Comparison of ENCODE assay signal across 24 mouse cellular contexts in genomic region chr6:142795087-142795486, GRCm38 (mm10). TPM values are rescaled to one million over a fixed set of nuclear protein-coding genes. Genes with fewer than 3 reads are reported as not detected.
"Had no signal": no experiment of that assay in that cellular context is flagged by ENCODE, and none has a peak within 500 bp of the region (broad histone marks: within the 10 kb centered on the region; RNA-seq: fewer than 3 reads in every experiment).

No protein-coding gene starts in this region.

- H3K27me3 ChIP-seq: limb, embryonic 13.5 days; liver, embryonic 12.5 days; liver, embryonic 15.5 days; lung, embryonic 15.5 days; midbrain, embryonic 13.5 days; neural tube, embryonic 13.5 days had no signal

- H3K27ac ChIP-seq: layer of hippocampus, adult 2 months; limb, embryonic 10.5 days; limb, embryonic 13.5 days; liver, embryonic 12.5 days; liver, embryonic 15.5 days; midbrain, embryonic 10.5 days; midbrain, embryonic 13.5 days; neural tube, embryonic 13.5 days had no signal

- H3K9me3 ChIP-seq: limb, embryonic 10.5 days; limb, embryonic 13.5 days; liver, embryonic 12.5 days; liver, embryonic 15.5 days; lung, embryonic 15.5 days; megakaryocyte, embryonic 14.5 days; midbrain, embryonic 10.5 days; midbrain, embryonic 13.5 days; neural tube, embryonic 13.5 days had no signal

- DNase-seq: kidney, adult 9 months; kidney, postnatal 14 days; kidney, postnatal 4 days; layer of hippocampus, adult 9-11 months; liver; retina, postnatal 1 day; right cerebral cortex, postnatal 25 days; thymus, adult 2 months; thymus, postnatal 14 days; thymus, postnatal 4 days had no signal

- H3K4me2 ChIP-seq: limb, embryonic 13.5 days; liver, embryonic 12.5 days; liver, embryonic 15.5 days; lung, embryonic 15.5 days; midbrain, embryonic 13.5 days; neural tube, embryonic 13.5 days had no signal

- H3K4me3 ChIP-seq: layer of hippocampus, adult 2 months; limb, embryonic 10.5 days; limb, embryonic 13.5 days; liver, embryonic 12.5 days; liver, embryonic 15.5 days; lung, embryonic 15.5 days; megakaryocyte, embryonic 14.5 days; midbrain, embryonic 10.5 days; midbrain, embryonic 13.5 days; myocyte; neural tube, embryonic 13.5 days had no signal

- H3K36me3 ChIP-seq: limb, embryonic 10.5 days; limb, embryonic 13.5 days; liver, embryonic 12.5 days; liver, embryonic 15.5 days; lung, embryonic 15.5 days; midbrain, embryonic 10.5 days; midbrain, embryonic 13.5 days; neural tube, embryonic 13.5 days had no signal

- ATAC-seq: liver, embryonic 12.5 days; midbrain, embryonic 13.5 days; midbrain, embryonic 16.5 days had no signal

- H3K4me1 ChIP-seq: limb, embryonic 13.5 days had no signal

- H3K9ac ChIP-seq: limb, embryonic 13.5 days; liver, embryonic 12.5 days; liver, embryonic 15.5 days; lung, embryonic 15.5 days; midbrain, embryonic 13.5 days; neural tube, embryonic 13.5 days had no signal

RNA-seq across cellular contexts. Expression of gene Sult6b2, which starts 9.2 kb away (rescaled TPM):
- polyA plus RNA-seq: kidney, embryonic 16.5 days; limb, embryonic 10.5 days; limb, embryonic 13.5 days; liver, embryonic 12.5 days; lung, embryonic 15.5 days; midbrain, embryonic 10.5 days; myocyte; spleen, adult 2 months had no signal
